Mouse (Mus musculus) lung, adult 2 months (tissue): ENCODE results near the gene Wfdc21.

Source experiments
- CTCF ChIP-seq: fragments of 200-500 bp; IDR thresholded peaks from 2 replicates; pipeline ENCODE4 v1.5.1; 2011; ENCODE audit warnings: mild to moderate bottlenecking, low read length, control low read depth; ENCODE audit not compliant: insufficient read depth
- POLR2A ChIP-seq: fragments of 200-500 bp; IDR thresholded peaks from 2 replicates; pipeline ENCODE4 v1.6.1; 2011; ENCODE audit warnings: low read depth, mild to moderate bottlenecking, control low read depth, low read length, borderline replicate concordance; ENCODE audit errors: extremely low read depth

DNA sequence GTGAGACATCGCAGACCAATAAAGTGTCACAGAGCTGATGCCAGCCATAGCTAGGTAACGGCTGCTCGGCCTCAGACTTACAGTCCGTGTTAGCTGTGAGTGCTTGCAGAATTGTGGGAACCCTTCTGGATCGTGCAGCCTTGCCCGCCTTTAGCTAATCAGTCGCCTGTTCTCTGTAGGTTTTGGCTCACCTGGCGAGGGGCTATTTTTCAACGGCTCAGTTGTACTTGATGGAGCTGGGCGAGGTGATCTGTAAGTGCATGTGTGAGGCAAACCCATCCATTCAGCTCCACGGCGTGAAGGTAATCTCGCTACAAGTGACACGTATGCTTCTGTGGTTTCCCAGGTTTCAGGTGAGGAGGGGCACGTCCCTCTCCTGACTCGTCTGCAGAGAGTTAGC, 27.0 kb downstream of the Wfdc21 start:
- TF ChIP-seq CTCF = no peak
- TF ChIP-seq POLR2A = no peak
